Mouse (Mus musculus) MEL (cell line): ENCODE data around the gene Kdm4d. TPM values are rescaled to one million over a fixed set of nuclear protein-coding genes. Genes with fewer than 3 reads are reported as not detected.
A peak's percentile ranks its signal among the peaks of the same experiment; 100 is the strongest.

Source experiments
- DNase-seq: peaks from one replicate; pipeline ENCODE4 v3.0.0; 2011; ENCODE audit warnings: low read depth, low spot score
- H3K27ac ChIP-seq: 2 replicates; pipeline ENCODE4 v1.5.1; 2012; ENCODE audit warnings: low read depth, mild to moderate bottlenecking, control low read depth, low read length, moderate library complexity; ENCODE audit not compliant: control insufficient read depth
- H3K27me3 ChIP-seq, 2 experiments: fragments of 150-350 bp in 1 of 2; sonication (generic) in 1 of 2; 2 replicates each; pipeline ENCODE4 v1.6.1; 2012; ENCODE audit warnings: low read length in 2 of 2, mild to moderate bottlenecking in 2 of 2, improper control_type of control experiment in 1 of 2, moderate library complexity in 1 of 2; ENCODE audit not compliant: insufficient read depth in 2 of 2, control insufficient read depth in 1 of 2
- H3K36me3 ChIP-seq, 2 experiments: 2 replicates each; pipeline ENCODE4 v1.6.1; 2012 to 2014; ENCODE audit warnings: low read length in 2 of 2, improper control_type of control experiment in 1 of 2, inconsistent platforms in 1 of 2, mild to moderate bottlenecking in 1 of 2; ENCODE audit not compliant: insufficient read depth in 2 of 2, control insufficient read depth in 1 of 2
- H3K4me1 ChIP-seq, 2 experiments: fragments of 150-350 bp in 1 of 2; sonication (generic) in 1 of 2; 2 replicates each; pipeline ENCODE4 v1.6.1; 2012; ENCODE audit warnings: low read length in 2 of 2, improper control_type of control experiment in 1 of 2, mild to moderate bottlenecking in 1 of 2; ENCODE audit not compliant: insufficient read depth in 2 of 2, control insufficient read depth in 1 of 2
- H3K4me3 ChIP-seq, 2 experiments: fragments of 150-350 bp in 1 of 2; sonication (generic) in 1 of 2; 2 replicates each; pipeline ENCODE4 v1.5.1; 2012; ENCODE audit warnings: low read depth in 2 of 2, low read length in 2 of 2, mild to moderate bottlenecking in 2 of 2, moderate library complexity in 2 of 2, control low read depth in 1 of 2, improper control_type of control experiment in 1 of 2; ENCODE audit not compliant: control insufficient read depth in 1 of 2, insufficient read depth in 1 of 2
- H3K79me2 ChIP-seq: 2 replicates; pipeline ENCODE4 v1.6.1; 2012; ENCODE audit warnings: mild to moderate bottlenecking, low read length, moderate library complexity; ENCODE audit not compliant: control insufficient read depth, poor library complexity, insufficient read depth
- H3K9ac ChIP-seq: 2 replicates; pipeline ENCODE4 v1.6.1; 2012; ENCODE audit warnings: low read depth, mild to moderate bottlenecking, control low read depth, low read length, moderate library complexity; ENCODE audit not compliant: control insufficient read depth, poor library complexity, severe bottlenecking
- H3K9me3 ChIP-seq: fragments of 150-350 bp; sonication (generic); replicated peaks from 2 replicates; pipeline ENCODE4 v1.6.1; 2012; ENCODE audit warnings: mild to moderate bottlenecking, low read length, improper control_type of control experiment, moderate library complexity; ENCODE audit not compliant: insufficient read depth
- BHLHE40 ChIP-seq: IDR thresholded peaks from 2 replicates; pipeline ENCODE4 v1.6.1; 2012; ENCODE audit warnings: low read depth, mild to moderate bottlenecking, inconsistent platforms, low read length, improper control_type of control experiment, borderline replicate concordance
- ELF1 ChIP-seq: IDR thresholded peaks from 2 replicates; pipeline ENCODE4 v1.6.1; 2014; ENCODE audit warnings: low read depth, mild to moderate bottlenecking, inconsistent platforms, low read length, improper control_type of control experiment, moderate library complexity
- ETS1 ChIP-seq: IDR thresholded peaks from 2 replicates; pipeline ENCODE4 v1.6.1; 2012; ENCODE audit warnings: low read depth, mild to moderate bottlenecking, inconsistent platforms, low read length, improper control_type of control experiment, moderate library complexity
- GABPA ChIP-seq: IDR thresholded peaks from 2 replicates; pipeline ENCODE4 v1.6.1; 2012; ENCODE audit warnings: low read depth, mild to moderate bottlenecking, inconsistent platforms, low read length, improper control_type of control experiment, moderate library complexity
- HCFC1 ChIP-seq: IDR thresholded peaks from 2 replicates; pipeline ENCODE4 v1.6.1; 2012; ENCODE audit warnings: low read depth, mild to moderate bottlenecking, inconsistent platforms, low read length, improper control_type of control experiment, moderate library complexity
- JUND ChIP-seq: IDR thresholded peaks from 2 replicates; pipeline ENCODE4 v1.6.1; 2011; ENCODE audit warnings: low read depth, mild to moderate bottlenecking, improper control_type of control experiment, low read length
- KAT2A ChIP-seq: conservative IDR thresholded peaks from 2 replicates; pipeline ENCODE4 v1.6.1; 2012; ENCODE audit warnings: low read depth, low read length, improper control_type of control experiment, inconsistent platforms
- MXI1 ChIP-seq: IDR thresholded peaks from 2 replicates; pipeline ENCODE4 v1.6.1; 2011; ENCODE audit warnings: mild to moderate bottlenecking, low read depth, low read length, improper control_type of control experiment
- MYC ChIP-seq: IDR thresholded peaks from 2 replicates; pipeline ENCODE4 v1.6.1; 2011; ENCODE audit warnings: low read depth, mild to moderate bottlenecking, low read length, improper control_type of control experiment, moderate library complexity
- NELFE ChIP-seq: IDR thresholded peaks from 2 replicates; pipeline ENCODE4 v1.6.1; 2011; ENCODE audit warnings: low read depth, low read length, improper control_type of control experiment
- NRF1 ChIP-seq: IDR thresholded peaks from 2 replicates; pipeline ENCODE4 v1.6.1; 2014; ENCODE audit warnings: low read depth, mild to moderate bottlenecking, inconsistent platforms, low read length, improper control_type of control experiment, moderate library complexity; ENCODE audit not compliant: poor library complexity, insufficient read depth, severe bottlenecking
- POLR2A ChIP-seq, 2 experiments: IDR thresholded peaks; 2 replicates each; pipeline ENCODE4 v1.6.1; 2011 to 2012; ENCODE audit warnings: low read length in 2 of 2, mild to moderate bottlenecking in 2 of 2, control low read depth in 1 of 2, improper control_type of control experiment in 1 of 2, low read depth in 1 of 2, moderate library complexity in 1 of 2; ENCODE audit not compliant: control insufficient read depth in 1 of 2, insufficient read depth in 1 of 2, poor library complexity in 1 of 2
- POLR2AphosphoS2 ChIP-seq: IDR thresholded peaks from 2 replicates; pipeline ENCODE4 v1.6.1; 2011; ENCODE audit warnings: low read length, improper control_type of control experiment
- POLR2AphosphoS5 ChIP-seq: IDR thresholded peaks from 2 replicates; pipeline ENCODE4 v1.6.1; 2012; ENCODE audit warnings: low read depth, borderline replicate concordance, mild to moderate bottlenecking, inconsistent platforms, low read length, moderate library complexity, mixed read lengths
- SIN3A ChIP-seq: IDR thresholded peaks from 2 replicates; pipeline ENCODE4 v1.6.1; 2012; ENCODE audit warnings: low read length, improper control_type of control experiment, inconsistent platforms
- SMC3 ChIP-seq: IDR thresholded peaks from 2 replicates; pipeline ENCODE4 v1.6.1; 2011; ENCODE audit warnings: low read depth, low read length, improper control_type of control experiment
- TAL1 ChIP-seq: IDR thresholded peaks from 2 replicates; pipeline ENCODE4 v1.6.1; 2012; ENCODE audit warnings: mild to moderate bottlenecking, inconsistent platforms, low read length, moderate library complexity, mixed read lengths
- UBTF ChIP-seq: IDR thresholded peaks from 2 replicates; pipeline ENCODE4 v1.6.1; 2012; ENCODE audit warnings: low read depth, mild to moderate bottlenecking, inconsistent platforms, low read length, improper control_type of control experiment, moderate library complexity, borderline replicate concordance; ENCODE audit not compliant: insufficient read depth
- polyA plus RNA-seq, 2 experiments: library from polyadenylated mRNA; stranded (reverse) in 1 of 2; unstranded in 1 of 2; fragments of >175 nt in 1 of 2; fragments of >200 nt in 1 of 2; gene quantifications; 2 replicates each; pipeline versions ENCODE4 v1.2.1 to v1.2.4; 2012; ENCODE audit warnings: low replicate concordance in 2 of 2, low read depth in 1 of 2; ENCODE audit not compliant: insufficient read length in 2 of 2, insufficient read depth in 1 of 2, missing spikeins in 1 of 2
- total RNA-seq: library from RNA; depleted of rRNA; stranded (reverse); fragments of 300-350 nt; gene quantifications from 2 replicates; pipeline ENCODE4 v1.2.3, GENCODE M21; 2012

Gene Kdm4d
- total and polyA plus RNA-seq, 3 experiments, result 0.40 to 0.58 TPM; not detected in 1

DNA sequence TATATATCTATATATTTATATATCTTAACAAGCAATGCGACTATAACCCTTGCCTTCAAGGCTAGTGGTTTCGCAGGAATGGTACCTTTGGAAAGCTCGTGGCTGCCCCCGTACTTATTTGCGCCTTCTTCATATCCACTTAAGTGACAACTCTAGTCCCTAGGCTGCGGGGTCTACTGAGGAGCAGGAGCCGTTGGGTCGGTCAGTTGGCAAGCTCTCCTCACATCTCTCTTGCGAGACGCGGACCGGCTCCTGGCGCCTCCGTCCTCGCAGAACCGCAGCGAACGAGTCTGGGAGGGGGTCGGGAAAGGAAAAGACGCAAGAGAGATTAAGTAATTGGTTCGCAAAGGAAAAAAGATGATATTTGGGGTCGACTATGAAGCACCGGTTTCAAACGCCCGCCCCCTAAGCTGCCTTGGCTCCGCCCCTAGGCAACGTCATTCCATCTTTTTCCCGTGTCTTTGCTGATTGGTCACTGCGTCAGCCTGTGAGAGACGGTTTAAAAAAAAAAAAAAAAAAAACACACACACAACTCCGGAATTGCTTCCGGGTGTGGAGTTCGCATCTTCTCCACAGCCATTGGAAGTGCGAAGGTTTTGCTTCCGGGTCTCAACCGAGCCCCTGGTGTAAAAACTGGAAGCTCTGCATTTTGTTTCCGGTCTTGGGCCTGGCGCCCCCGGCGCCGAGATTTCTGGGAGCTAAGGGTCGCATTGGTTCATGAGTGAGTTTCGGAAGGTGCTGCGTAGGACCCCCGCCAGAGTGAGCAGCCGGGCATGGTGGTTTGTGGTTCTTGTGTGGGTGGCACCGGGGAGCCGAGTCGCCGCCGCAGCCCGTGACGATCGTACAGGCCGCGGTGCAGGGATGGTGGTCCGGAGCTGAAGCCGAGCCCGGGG, at the start of gene Kdm4d, which contains the start of gene Cwc15 (continued):
- no peak for TF ChIP-seq TAL1
- TF ChIP-seq SIN3A, result peak; percentile 100
- peak; percentile 99 for TF ChIP-seq HCFC1
- peak; percentile 99 for TF ChIP-seq KAT2A
- peak; percentile 95 for TF ChIP-seq MYC
- peak; percentile 30; the same call in 1 of the 2 replicates for TF ChIP-seq SMC3

- no peak for TF ChIP-seq BHLHE40
- TF ChIP-seq ETS1, result no peak
- no peak for TF ChIP-seq NELFE
- TF ChIP-seq POLR2A (IDR thresholded peaks at IDR 0.05; ENCODE audit: control insufficient read depth in 1 of 2, insufficient read depth in 1 of 2, low read depth in 1 of 2, low read length in 2 of 2, poor library complexity in 1 of 2), result no peak
- no peak for TF ChIP-seq JUND
- TF ChIP-seq TAL1, result no peak
- no peak for TF ChIP-seq MXI1
- TF ChIP-seq NRF1, result no peak
- no peak for TF ChIP-seq GABPA
- no peak for TF ChIP-seq POLR2AphosphoS2
- TF ChIP-seq POLR2AphosphoS5, result no peak
- TF ChIP-seq UBTF, result no peak
- no peak for TF ChIP-seq ELF1
- H3K4me1 ChIP-seq, result no peaks in the 10 kb centered on the region; a peak in 1 of 4 replicates
- H3K9me3 ChIP-seq, result no peaks in the 10 kb centered on the region
- no peak for DNase-seq
- H3K9ac ChIP-seq, result no peak overlapping the region
- H3K79me2 ChIP-seq, result no peaks in the 10 kb centered on the region
- no peak overlapping the region for H3K4me3 ChIP-seq
- no peak overlapping the region for H3K27ac ChIP-seq
- no peaks in the 10 kb centered on the region for H3K27me3 ChIP-seq
- no peaks in the 10 kb centered on the region for H3K36me3 ChIP-seq
These were observed 48.1 kb upstream of the Kdm4d start for GRCm38 (mm10) chr9:14548366-14548761.
